Mouse (Mus musculus) cerebellum, adult 2 months (tissue): ENCODE data around the gene H2-Ab1.
"Not testable (repeated sequence)": the region's sequence is repeated elsewhere in the genome, so short reads cannot be mapped to it uniquely, and the experiment has no call there.

Experiments
- CTCF ChIP-seq: fragments of 200-500 bp; IDR thresholded peaks from 2 replicates; pipeline ENCODE4 v1.5.1; 2011; ENCODE audit warnings: low read depth, mild to moderate bottlenecking, control low read depth, low read length, moderate library complexity, borderline replicate concordance; ENCODE audit not compliant: insufficient read depth
- POLR2A ChIP-seq: fragments of 200-500 bp; IDR thresholded peaks from 2 replicates; pipeline ENCODE4 v1.6.1; 2011; ENCODE audit warnings: low read length, control low read depth, borderline replicate concordance; ENCODE audit not compliant: insufficient read depth

- peak; percentile 28; the same call in 1 of the 2 replicates for TF ChIP-seq CTCF
- TF ChIP-seq POLR2A, result not testable (repeated sequence)
Observed at GRCm38 (mm10) chr17:34219096-34219495, 38.4 kb upstream of the H2-Ab1 start.
